Mouse (Mus musculus) thymus, adult 2 months (tissue): ENCODE measurements around the gene A330070K13Rik.

Experiments used
- CTCF ChIP-seq: fragments of 200-500 bp; IDR thresholded peaks from 2 replicates; pipeline ENCODE4 v1.5.1; 2012; ENCODE audit warnings: mild to moderate bottlenecking, control low read depth, low read length, moderate library complexity, borderline replicate concordance; ENCODE audit not compliant: control insufficient read depth, poor library complexity, insufficient read depth; ENCODE audit errors: extremely low read depth
- POLR2A ChIP-seq: fragments of 200-500 bp; IDR thresholded peaks from 2 replicates; pipeline ENCODE4 v1.6.1; 2012; ENCODE audit warnings: mild to moderate bottlenecking, low read length, control low read depth, moderate library complexity; ENCODE audit not compliant: control insufficient read depth, poor library complexity, insufficient read depth; ENCODE audit errors: extremely low read depth

DNA sequence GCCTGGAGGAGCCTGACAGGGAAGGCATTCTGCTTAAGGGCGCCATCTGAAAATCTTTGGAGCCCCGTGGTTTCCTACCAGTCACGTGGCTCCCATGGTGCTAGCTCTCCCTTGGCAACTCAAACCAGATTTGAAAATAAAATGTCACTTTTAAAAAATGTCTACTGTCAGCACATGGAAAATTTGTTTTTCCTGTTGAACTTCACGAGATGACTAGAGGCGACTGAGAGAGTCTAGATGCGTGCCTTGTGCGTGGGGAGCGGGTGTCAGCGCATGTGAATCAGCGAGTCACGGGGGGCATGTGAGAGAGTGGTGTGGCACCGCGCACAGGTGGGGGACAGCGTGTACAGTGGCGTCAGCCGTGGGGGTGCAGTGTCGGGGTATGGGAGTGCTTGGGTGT lies 27.1 kb upstream of the A330070K13Rik start:
- TF ChIP-seq CTCF (no peak), POLR2A (no peak)
